Mouse (Mus musculus) thymus, postnatal 10 days (tissue): ENCODE data around the gene Slc5a6.

Experiments used
- DNase-seq, 2 experiments: peaks; one replicate each; pipeline ENCODE4 v3.0.0; 2021; ENCODE audit warnings: low spot score in 2 of 2

Gene Slc5a6

GRCm38 (mm10) chr5:31001560-31001959 is 47.2 kb downstream of the Slc5a6 start:
- DNase-seq = no peak

DNA sequence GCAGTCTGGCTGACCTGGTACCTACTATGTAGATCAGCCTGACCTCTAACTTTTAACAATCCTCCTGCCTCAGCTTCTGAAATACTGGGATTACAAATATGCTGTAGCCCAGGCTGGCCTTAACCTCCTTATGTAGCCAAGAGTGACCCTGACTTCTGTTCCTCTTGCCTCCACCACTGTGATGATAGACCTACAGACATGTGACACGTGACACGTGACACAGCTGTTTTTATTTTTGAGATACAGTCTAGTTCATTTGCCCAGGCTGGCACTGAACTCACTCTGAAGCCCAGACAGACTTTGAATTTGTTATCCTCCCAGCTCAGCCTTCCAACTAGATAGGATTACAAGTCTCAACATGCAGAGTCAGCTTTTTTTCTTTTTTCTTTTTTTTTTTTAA is 47.7 kb downstream of the Slc5a6 start:
- DNase-seq = no peak

DNA sequence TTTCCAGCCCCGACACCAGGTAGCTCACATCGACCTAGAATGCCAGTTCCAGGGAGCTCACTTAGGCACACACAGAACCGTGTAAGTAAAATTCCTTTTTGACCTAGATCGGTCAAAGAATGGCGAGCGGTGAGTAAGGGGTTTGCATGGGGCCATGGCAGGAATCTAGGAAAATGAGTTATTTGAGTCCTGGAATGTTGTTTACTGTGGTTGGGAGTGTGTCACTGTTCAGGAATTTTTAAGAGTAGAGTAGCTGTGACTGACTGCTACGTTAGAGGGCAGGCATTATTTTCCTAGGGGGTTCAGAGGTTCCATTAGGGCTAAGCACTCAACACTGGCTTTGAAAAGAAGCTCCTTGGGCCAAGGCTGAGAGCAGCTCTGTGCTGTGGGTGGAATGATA is 48.6 kb downstream of the Slc5a6 start:
- DNase-seq = no peak

GRCm38 (mm10) chr5:30999324-30999723 is 49.4 kb downstream of the Slc5a6 start:
- DNase-seq = no peak

DNA sequence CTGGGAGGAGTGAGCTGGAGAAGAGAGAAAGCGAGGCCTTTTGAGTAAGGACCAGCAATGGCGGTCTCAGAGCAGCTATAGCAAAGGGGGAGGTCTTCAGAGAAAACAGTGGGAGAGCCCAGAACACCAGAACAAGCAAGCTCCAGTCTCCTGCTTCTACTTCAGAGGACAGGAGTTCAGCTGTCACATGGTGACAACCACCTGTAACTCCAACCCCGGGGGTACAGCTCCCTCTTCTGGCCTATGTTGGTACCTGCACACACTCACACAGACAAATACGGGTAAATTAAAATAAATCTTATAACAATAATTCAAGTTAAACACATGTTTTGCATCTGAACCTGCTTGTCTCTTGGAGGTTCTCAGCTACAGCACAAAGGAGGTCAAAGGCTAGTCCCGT is 50.4 kb downstream of the Slc5a6 start:
- peak; percentile 25 to 51 for DNase-seq

DNA sequence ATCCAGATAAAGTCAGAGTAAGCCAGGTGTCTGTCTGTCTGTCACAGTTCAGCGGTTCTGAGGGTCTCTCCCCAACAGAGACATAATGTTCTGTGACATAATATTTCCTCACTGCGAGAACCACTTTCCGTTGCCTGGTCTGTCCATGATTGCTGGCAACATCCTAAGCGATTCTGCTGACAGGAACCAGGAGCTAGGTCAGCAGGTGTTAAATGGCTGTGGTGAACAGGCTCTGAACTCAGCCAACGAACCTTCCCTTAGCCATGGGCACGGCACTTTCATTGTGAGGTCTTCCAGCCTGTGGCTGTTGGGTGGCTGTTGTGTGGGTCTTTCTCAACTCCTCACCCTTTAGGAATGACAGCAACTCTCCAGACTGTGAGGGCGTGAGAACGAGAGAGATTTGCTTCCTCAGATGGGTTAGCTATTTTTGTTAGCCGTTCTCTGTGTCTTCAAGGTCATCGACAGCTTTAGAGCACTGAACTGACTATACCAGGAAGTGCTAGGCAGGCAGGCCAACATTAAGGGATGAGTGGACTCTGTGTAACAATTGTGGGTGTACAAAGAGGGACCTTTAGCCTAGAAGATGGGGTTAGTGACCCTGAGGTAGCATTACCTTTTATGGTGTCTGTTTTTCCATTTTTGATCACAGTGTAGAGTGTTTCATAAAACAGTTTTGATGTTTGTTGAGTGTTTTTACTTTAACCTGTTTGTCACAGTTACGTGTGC is 53.7 kb downstream of the Slc5a6 start:
- DNase-seq = no peak

DNA sequence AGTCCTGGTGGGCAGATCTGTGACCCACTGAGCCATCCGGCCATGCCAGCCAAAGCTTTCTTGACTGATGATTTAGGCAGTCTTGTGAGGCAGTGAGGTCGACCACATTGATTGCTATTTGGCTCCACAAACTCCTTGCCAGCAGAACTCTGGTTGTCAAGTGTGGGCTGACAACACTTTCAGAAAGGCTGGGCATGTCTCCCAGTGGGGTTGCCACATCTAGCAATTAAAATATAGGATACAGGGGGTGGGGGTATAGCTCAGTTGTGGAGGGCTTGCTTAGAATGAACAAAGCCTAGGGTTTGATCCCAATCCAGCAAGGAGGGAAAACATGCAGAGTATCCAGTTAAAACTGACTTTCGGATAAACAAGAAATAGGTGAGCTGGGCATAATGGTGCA is 54.6 kb downstream of the Slc5a6 start:
- DNase-seq = no peak

DNA sequence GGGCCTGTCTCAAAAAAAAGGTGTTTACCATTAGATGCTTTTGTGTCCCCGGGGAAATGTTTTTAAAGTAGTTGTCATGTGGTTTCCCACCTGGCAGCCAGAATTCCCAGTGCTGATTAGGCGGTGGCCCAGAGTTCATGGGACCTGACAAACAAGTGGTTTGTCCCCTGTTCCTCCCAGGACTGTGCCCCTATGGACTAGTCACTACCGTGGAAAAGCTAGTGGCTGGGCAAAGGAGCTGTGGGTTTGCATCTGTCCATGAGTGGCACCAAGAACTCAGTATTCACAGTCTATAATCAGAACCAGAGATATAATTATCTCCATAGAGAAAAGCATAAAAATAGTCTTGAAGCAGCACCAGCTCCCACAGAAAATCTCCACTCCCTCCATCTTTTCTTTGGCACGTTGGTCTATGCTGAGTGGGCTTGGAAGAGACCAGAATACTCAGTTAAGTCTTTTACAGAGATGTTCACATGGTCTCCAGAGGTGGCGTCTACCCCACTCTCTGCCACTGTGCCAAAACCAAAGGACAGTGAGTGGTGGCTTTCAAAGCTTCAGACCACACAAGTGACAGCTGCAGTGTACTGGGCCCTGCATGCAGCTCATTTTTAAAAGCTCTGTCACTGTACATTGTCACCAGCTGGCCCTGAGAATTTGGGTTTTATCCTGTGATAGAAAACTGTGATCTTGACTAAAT is 55.6 kb downstream of the Slc5a6 start:
- no peak for DNase-seq
